Mouse (Mus musculus): ENCODE results near the gene Eml5. TPM values are rescaled to one million over a fixed set of nuclear protein-coding genes. Genes with fewer than 3 reads are reported as not detected.

Gene Eml5
- polyA plus RNA-seq, 1 experiment from 2014 or later = 0.53 TPM

GRCm38 (mm10) chr12:98800334-98800733 is 101.0 kb downstream of the Eml5 start:
- Histone ChIP-seq H3K36me3 (ENCODE audit: inconsistent target) (no peaks in the 10 kb centered on the region), H3K79me2 (ENCODE audit: inconsistent target) (no peaks in the 10 kb centered on the region), H3K27ac (no peak overlapping the region), H3K4me3 (ENCODE audit: inconsistent target) (no peak overlapping the region)
- WGBS (ENCODE audit: missing documents) = 49% methylated on average over 5 of the region's 5 CpGs

GRCm38 (mm10) chr12:98795731-98796318 is 105.5 kb downstream of the Eml5 start:
- H3K36me3 ChIP-seq (ENCODE audit: inconsistent target) = peaks cover under 1% of the 10 kb centered on the region; the same call in 1 of the 2 replicates

GRCm38 (mm10) chr12:98784251-98784650 is 117.0 kb downstream of the Eml5 start:
- Histone ChIP-seq H3K27ac (no peak overlapping the region), H3K79me2 (ENCODE audit: inconsistent target) (no peaks in the 10 kb centered on the region), H3K4me3 (ENCODE audit: inconsistent target) (no peak overlapping the region), H3K36me3 (ENCODE audit: inconsistent target) (peaks cover 44% of the 10 kb centered on the region)
- WGBS (ENCODE audit: missing documents) = 64% methylated on average over 1 of the region's 1 CpGs

More at GRCm38 (mm10) chr12:98795731-98796318, 105.5 kb downstream of the Eml5 start:
- H3K27ac ChIP-seq = no peak overlapping the region
- H3K79me2 ChIP-seq (ENCODE audit: inconsistent target) = no peaks in the 10 kb centered on the region
- 90% methylated on average over 3 of the region's 3 CpGs for WGBS (ENCODE audit: missing documents)
- H3K4me3 ChIP-seq (ENCODE audit: inconsistent target) = no peak overlapping the region

GRCm38 (mm10) chr12:98779148-98779547 is 122.1 kb downstream of the Eml5 start:
- no peak overlapping the region for H3K4me3 ChIP-seq (ENCODE audit: inconsistent target)
- no peak overlapping the region for H3K27ac ChIP-seq
- no peaks in the 10 kb centered on the region for H3K79me2 ChIP-seq (ENCODE audit: inconsistent target)
- 66% methylated on average over 4 of the region's 4 CpGs for WGBS (ENCODE audit: missing documents)
- H3K36me3 ChIP-seq (ENCODE audit: inconsistent target) = peaks cover 43% of the 10 kb centered on the region

GRCm38 (mm10) chr12:98777509-98777908 is 123.8 kb downstream of the Eml5 start:
- peaks cover 43% of the 10 kb centered on the region for H3K36me3 ChIP-seq (ENCODE audit: inconsistent target)
- H3K27ac ChIP-seq = no peak overlapping the region
- H3K4me3 ChIP-seq (ENCODE audit: inconsistent target) = no peak overlapping the region
- H3K79me2 ChIP-seq (ENCODE audit: inconsistent target) = no peaks in the 10 kb centered on the region
- 34% methylated on average over 3 of the region's 3 CpGs for WGBS (ENCODE audit: missing documents)

- WGBS (ENCODE audit: missing documents) = 77% methylated on average over 2 of the region's 2 CpGs
- Histone ChIP-seq H3K36me3 (ENCODE audit: inconsistent target) (peaks cover 46% of the 10 kb centered on the region; the same call in 1 of the 2 replicates), H3K4me3 (ENCODE audit: inconsistent target) (no peak overlapping the region), H3K79me2 (ENCODE audit: inconsistent target) (no peaks in the 10 kb centered on the region), H3K27ac (no peak overlapping the region)
Measured at GRCm38 (mm10) chr12:98766241-98766640, 135.0 kb downstream of the Eml5 start.

- Histone ChIP-seq H3K79me2 (ENCODE audit: inconsistent target) (peaks cover 13% of the 10 kb centered on the region; the same call in 1 of the 2 replicates), H3K36me3 (ENCODE audit: inconsistent target) (peaks cover 58% of the 10 kb centered on the region), H3K4me3 (ENCODE audit: inconsistent target) (no peak overlapping the region), H3K27ac (no peak overlapping the region)
- WGBS (ENCODE audit: missing documents) = 92% methylated on average over 6 of the region's 6 CpGs
Measured at GRCm38 (mm10) chr12:98759700-98760099, 141.6 kb downstream of the Eml5 start.

GRCm38 (mm10) chr12:98757636-98758035 is 143.6 kb downstream of the Eml5 start:
- peaks cover 55% of the 10 kb centered on the region for H3K36me3 ChIP-seq (ENCODE audit: inconsistent target)
- 97% methylated on average over 6 of the region's 6 CpGs for WGBS (ENCODE audit: missing documents)

GRCm38 (mm10) chr12:98747380-98747753 is 153.9 kb downstream of the Eml5 start:
- 4% methylated on average over 7 of the region's 14 CpGs for WGBS (ENCODE audit: missing documents)
- Histone ChIP-seq H3K27ac (no peak overlapping the region), H3K36me3 (ENCODE audit: inconsistent target) (no peaks in the 10 kb centered on the region), H3K79me2 (ENCODE audit: inconsistent target) (peaks cover 52% of the 10 kb centered on the region), H3K4me3 (ENCODE audit: inconsistent target) (peak overlapping the region; percentile 67)

More at GRCm38 (mm10) chr12:98757636-98758035, 143.6 kb downstream of the Eml5 start:
- peaks cover 34% of the 10 kb centered on the region for H3K79me2 ChIP-seq (ENCODE audit: inconsistent target)
- H3K27ac ChIP-seq = no peak overlapping the region
- no peak overlapping the region for H3K4me3 ChIP-seq (ENCODE audit: inconsistent target)

- Histone ChIP-seq H3K4me3 (ENCODE audit: inconsistent target) (peak within 1 kb of the TSS; percentile 67), H3K36me3 (ENCODE audit: inconsistent target) (no peaks in the 10 kb centered on the region), H3K79me2 (ENCODE audit: inconsistent target) (peaks cover 47% of the 10 kb centered on the region), H3K27ac (no peak within 1 kb of the TSS)
- WGBS (ENCODE audit: missing documents) = under 1% methylated on average over 69 of the region's 87 CpGs
Measured at GRCm38 (mm10) chr12:98746746-98747379, 154.4 kb downstream of the Eml5 start, which contains the start of gene Zc3h14. Gene Zc3h14, plus strand, starts transcription at chr12:98746964.

- Histone ChIP-seq H3K27ac (no peak overlapping the region), H3K4me3 (ENCODE audit: inconsistent target) (peak overlapping the region; percentile 11), H3K79me2 (ENCODE audit: inconsistent target) (peaks cover 39% of the 10 kb centered on the region), H3K36me3 (ENCODE audit: inconsistent target) (no peaks in the 10 kb centered on the region)
- WGBS (ENCODE audit: missing documents) = 54% methylated on average over 2 of the region's 2 CpGs
Measured at GRCm38 (mm10) chr12:98746131-98746530, 155.2 kb downstream of the Eml5 start.

GRCm38 (mm10) chr12:98745626-98746025 is 155.7 kb downstream of the Eml5 start:
- 93% methylated on average over 4 of the region's 4 CpGs for WGBS (ENCODE audit: missing documents)
- peaks cover 34% of the 10 kb centered on the region for H3K79me2 ChIP-seq (ENCODE audit: inconsistent target)
- no peak overlapping the region for H3K4me3 ChIP-seq (ENCODE audit: inconsistent target)
- no peak overlapping the region for H3K27ac ChIP-seq
- H3K36me3 ChIP-seq (ENCODE audit: inconsistent target) = no peaks in the 10 kb centered on the region

- 75% methylated on average over 1 of the region's 3 CpGs for WGBS (ENCODE audit: missing documents)
- no peaks in the 10 kb centered on the region for H3K79me2 ChIP-seq (ENCODE audit: inconsistent target)
- no peak overlapping the region for H3K4me3 ChIP-seq (ENCODE audit: inconsistent target)
- no peaks in the 10 kb centered on the region for H3K36me3 ChIP-seq (ENCODE audit: inconsistent target)
- H3K27ac ChIP-seq = no peak overlapping the region
Measured at GRCm38 (mm10) chr12:98741011-98741501, 160.2 kb downstream of the Eml5 start.

GRCm38 (mm10) chr12:98737801-98738350 is 163.4 kb downstream of the Eml5 start:
- H3K36me3 ChIP-seq (ENCODE audit: inconsistent target) = no peaks in the 10 kb centered on the region
- 15% methylated on average over 7 of the region's 7 CpGs for WGBS (ENCODE audit: missing documents)
- H3K79me2 ChIP-seq (ENCODE audit: inconsistent target) = no peaks in the 10 kb centered on the region
- H3K27ac ChIP-seq = no peak overlapping the region
- peak overlapping the region; percentile 11; the same call in 1 of the 2 replicates for H3K4me3 ChIP-seq (ENCODE audit: inconsistent target)
